Mouse (Mus musculus): ENCODE measurements around the gene Col27a1. TPM values are rescaled to one million over a fixed set of nuclear protein-coding genes. Genes with fewer than 3 reads are reported as not detected.
A peak's percentile ranks its signal among the peaks of the same experiment; 100 is the strongest.
"Not testable (repeated sequence)": the region's sequence is repeated elsewhere in the genome, so short reads cannot be mapped to it uniquely, and the experiment has no call there.

The Col27a1 gene
- total and polyA plus RNA-seq, 2 experiments from 2014 or later: 0.56 to 5.3 TPM

GRCm38 (mm10) chr4:63316076-63316746 lies 102.4 kb downstream of the Col27a1 start:
- no peak overlapping the region for H3K9ac ChIP-seq
- H3K36me3 ChIP-seq (ENCODE audit: insufficient read depth): no peaks in the 10 kb centered on the region
- H3K9me3 ChIP-seq (ENCODE audit: low read length): no peaks in the 10 kb centered on the region
- no peak overlapping the region for H3K4me2 ChIP-seq (ENCODE audit: low read depth)
- ATAC-seq (peak; percentile 39; the same call in 1 of the 2 replicates), DNase-seq (no peak)
- TF ChIP-seq CTCF (IDR thresholded peaks at IDR 0.05; ENCODE audit: low read depth): no peak
- H3K27me3 ChIP-seq (ENCODE audit: insufficient read depth, low read length): no peaks in the 10 kb centered on the region
- 63% methylated on average over 9 of the region's 9 CpGs for WGBS
- H3K4me3 ChIP-seq (ENCODE audit: low read depth, low read length): no peak overlapping the region
- H3K27ac ChIP-seq (ENCODE audit: low read depth, low read length): no peak overlapping the region
- no peaks in the 10 kb centered on the region for H3K4me1 ChIP-seq (ENCODE audit: insufficient read depth)

- H3K27me3 ChIP-seq (ENCODE audit: insufficient read depth, low read length); H3K27ac ChIP-seq (ENCODE audit: low read depth, low read length); H3K4me3 ChIP-seq (ENCODE audit: low read depth, low read length); H3K36me3 ChIP-seq (ENCODE audit: insufficient read depth); H3K4me1 ChIP-seq (ENCODE audit: insufficient read depth); H3K4me2 ChIP-seq (ENCODE audit: low read depth); H3K9ac ChIP-seq; H3K9me3 ChIP-seq (ENCODE audit: low read length); ATAC-seq: not testable (repeated sequence)
- WGBS: 21% methylated on average over 3 of the region's 3 CpGs
- peak; percentile 78 for TF ChIP-seq CTCF (IDR thresholded peaks at IDR 0.05; ENCODE audit: low read depth)
- peak; percentile 71 for DNase-seq
Observed at GRCm38 (mm10) chr4:63319566-63319965, 105.8 kb downstream of the Col27a1 start.

- Histone ChIP-seq H3K27ac (ENCODE audit: low read depth, low read length) (no peak overlapping the region), H3K9ac (no peak overlapping the region), H3K4me2 (ENCODE audit: low read depth) (no peak overlapping the region), H3K27me3 (ENCODE audit: insufficient read depth, low read length) (no peaks in the 10 kb centered on the region), H3K9me3 (ENCODE audit: low read length) (no peaks in the 10 kb centered on the region), H3K4me3 (ENCODE audit: low read depth, low read length) (no peak overlapping the region), H3K4me1 (ENCODE audit: insufficient read depth) (no peaks in the 10 kb centered on the region), H3K36me3 (ENCODE audit: insufficient read depth) (no peaks in the 10 kb centered on the region)
- no peak for TF ChIP-seq CTCF (IDR thresholded peaks at IDR 0.05; ENCODE audit: low read depth)
- 87% methylated on average over 8 of the region's 8 CpGs for WGBS
- no peak for ATAC-seq
- DNase-seq: no peak
Observed at GRCm38 (mm10) chr4:63323275-63323815, 109.5 kb downstream of the Col27a1 start.

- no peak for ATAC-seq
- no peak overlapping the region for H3K27ac ChIP-seq (ENCODE audit: low read depth, low read length)
Observed at GRCm38 (mm10) chr4:63333403-63333802, 119.6 kb downstream of the Col27a1 start.

GRCm38 (mm10) chr4:63338414-63339076 lies 124.7 kb downstream of the Col27a1 start:
- Histone ChIP-seq H3K36me3 (ENCODE audit: insufficient read depth) (no peaks in the 10 kb centered on the region), H3K4me2 (ENCODE audit: low read depth) (no peak overlapping the region), H3K4me3 (ENCODE audit: low read depth, low read length) (no peak overlapping the region), H3K27ac (ENCODE audit: low read depth, low read length) (no peak overlapping the region), H3K27me3 (ENCODE audit: insufficient read depth, low read length) (no peaks in the 10 kb centered on the region), H3K4me1 (ENCODE audit: insufficient read depth) (no peaks in the 10 kb centered on the region), H3K9ac (no peak overlapping the region), H3K9me3 (ENCODE audit: low read length) (no peaks in the 10 kb centered on the region)
- 54% methylated on average over 3 of the region's 3 CpGs for WGBS
- ATAC-seq (peak; percentile 63), DNase-seq (peak; percentile 15)
- no peak for TF ChIP-seq CTCF (IDR thresholded peaks at IDR 0.05; ENCODE audit: low read depth)

More at GRCm38 (mm10) chr4:63333403-63333802, 119.6 kb downstream of the Col27a1 start:
- Histone ChIP-seq H3K9me3 (ENCODE audit: low read length) (no peaks in the 10 kb centered on the region), H3K4me2 (ENCODE audit: low read depth) (no peak overlapping the region), H3K36me3 (ENCODE audit: insufficient read depth) (no peaks in the 10 kb centered on the region), H3K27me3 (ENCODE audit: insufficient read depth, low read length) (no peaks in the 10 kb centered on the region), H3K4me1 (ENCODE audit: insufficient read depth) (no peaks in the 10 kb centered on the region), H3K4me3 (ENCODE audit: low read depth, low read length) (no peak overlapping the region), H3K9ac (no peak overlapping the region)
- no peak for DNase-seq
- 76% methylated on average over 4 of the region's 4 CpGs for WGBS
- TF ChIP-seq CTCF (IDR thresholded peaks at IDR 0.05; ENCODE audit: low read depth): no peak

- no peak for TF ChIP-seq CTCF (IDR thresholded peaks at IDR 0.05; ENCODE audit: low read depth)
- Histone ChIP-seq H3K4me1 (ENCODE audit: insufficient read depth) (no peaks in the 10 kb centered on the region), H3K4me2 (ENCODE audit: low read depth) (no peak overlapping the region), H3K4me3 (ENCODE audit: low read depth, low read length) (no peak overlapping the region), H3K27me3 (ENCODE audit: insufficient read depth, low read length) (no peaks in the 10 kb centered on the region), H3K9ac (no peak overlapping the region), H3K36me3 (ENCODE audit: insufficient read depth) (no peaks in the 10 kb centered on the region), H3K9me3 (ENCODE audit: low read length) (no peaks in the 10 kb centered on the region), H3K27ac (ENCODE audit: low read depth, low read length) (no peak overlapping the region)
- DNase-seq: no peak
- 67% methylated on average over 4 of the region's 4 CpGs for WGBS
- ATAC-seq: no peak
Observed at GRCm38 (mm10) chr4:63342491-63342890, 128.7 kb downstream of the Col27a1 start.

- H3K9me3 ChIP-seq (ENCODE audit: low read length): no peaks in the 10 kb centered on the region
- no peak overlapping the region for H3K4me3 ChIP-seq (ENCODE audit: low read depth, low read length)
Observed at GRCm38 (mm10) chr4:63343608-63344007, 129.8 kb downstream of the Col27a1 start.

More at GRCm38 (mm10) chr4:63343608-63344007, 129.8 kb downstream of the Col27a1 start:
- WGBS: 74% methylated on average over 3 of the region's 3 CpGs
- Histone ChIP-seq H3K36me3 (ENCODE audit: insufficient read depth) (no peaks in the 10 kb centered on the region), H3K9ac (no peak overlapping the region), H3K4me1 (ENCODE audit: insufficient read depth) (no peaks in the 10 kb centered on the region), H3K27me3 (ENCODE audit: insufficient read depth, low read length) (no peaks in the 10 kb centered on the region), H3K4me2 (ENCODE audit: low read depth) (no peak overlapping the region), H3K27ac (ENCODE audit: low read depth, low read length) (no peak overlapping the region)
- no peak for DNase-seq
- ATAC-seq: no peak
- TF ChIP-seq CTCF (IDR thresholded peaks at IDR 0.05; ENCODE audit: low read depth): no peak

Measured in forebrain, postnatal 0 days (tissue).